Comparison of ENCODE assay signal across 8 mouse cellular contexts in the genomic region with DNA sequence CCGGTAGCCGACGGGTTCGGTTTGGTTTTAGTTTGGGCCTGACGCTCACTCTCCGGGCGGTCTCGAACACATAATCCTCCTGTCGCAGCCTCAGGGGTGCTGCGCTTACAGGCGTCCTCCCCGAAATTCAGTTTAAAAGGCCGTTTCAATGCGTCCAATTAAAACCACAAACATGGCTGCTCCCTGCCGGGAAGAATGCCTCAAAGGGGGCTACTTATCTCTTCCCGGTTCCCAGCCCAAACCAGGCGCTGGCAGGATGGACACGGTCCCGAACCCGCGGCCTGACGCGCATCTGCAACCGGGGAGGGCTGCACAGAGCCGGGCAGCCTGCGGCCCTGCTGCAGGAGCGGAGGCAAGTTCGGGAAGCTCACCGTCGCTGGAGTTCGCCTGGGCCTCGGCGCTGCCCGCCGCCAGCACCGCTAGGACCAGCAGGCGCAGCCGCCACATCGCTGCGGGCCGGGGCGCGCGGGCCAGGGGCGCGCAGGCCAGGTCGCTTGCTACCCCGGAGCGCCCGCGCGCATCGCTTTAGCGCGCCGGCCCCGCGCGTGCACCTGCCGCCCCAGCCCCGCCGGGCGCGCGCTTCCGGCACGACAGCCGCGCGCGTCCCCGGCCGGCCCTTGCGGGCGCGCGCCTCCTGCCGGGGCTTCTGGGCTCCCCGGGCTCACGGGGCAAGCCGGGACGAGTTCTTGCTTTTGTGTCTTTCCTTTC. TPM values are rescaled to one million over a fixed set of nuclear protein-coding genes. Genes with fewer than 3 reads are reported as not detected.
DNase-seq lines count a peak whose midpoint lies in the region; ATAC-seq and TF ChIP-seq lines count a peak whose summit lies in the region.

No protein-coding gene starts in this region.

- intact Hi-C loops in heart, postnatal 25 days (cut with DNase I) = no loop called here

- no peaks in the 10 kb centered on the region for H3K9me3 ChIP-seq in forebrain, embryonic 15.5 days
- no peaks in the 10 kb centered on the region for H3K9me3 ChIP-seq in neural tube, embryonic 15.5 days (replicated peaks)

- peak overlapping the region; percentile 86 for H3K27ac ChIP-seq in forebrain, embryonic 15.5 days (replicated peaks)
- peak overlapping the region; percentile 89 for H3K27ac ChIP-seq in neural tube, embryonic 15.5 days (replicated peaks)
- H3K27ac ChIP-seq in testis, adult 2 months (ENCODE audit: control insufficient read depth, insufficient read depth, low read depth, low read length) = peak overlapping the region; percentile 41

- peak overlapping the region; percentile 65 for H3K4me2 ChIP-seq in forebrain, embryonic 15.5 days (replicated peaks)
- H3K4me2 ChIP-seq in neural tube, embryonic 15.5 days = peak overlapping the region; percentile 77

- H3K36me3 ChIP-seq in forebrain, embryonic 15.5 days = no peaks in the 10 kb centered on the region
- H3K36me3 ChIP-seq in neural tube, embryonic 15.5 days = no peaks in the 10 kb centered on the region
- H3K36me3 ChIP-seq in testis, adult 2 months (ENCODE audit: control insufficient read depth, insufficient read depth, low read length) = no peaks in the 10 kb centered on the region

- H3K9ac ChIP-seq in forebrain, embryonic 15.5 days (replicated peaks) = peak overlapping the region; percentile 79
- H3K9ac ChIP-seq in neural tube, embryonic 15.5 days (replicated peaks) = peak overlapping the region; percentile 74

- peaks cover 14% of the 10 kb centered on the region for H3K4me1 ChIP-seq in forebrain, embryonic 15.5 days
- H3K4me1 ChIP-seq in lung, adult 2 months (ENCODE audit: control insufficient read depth, insufficient read depth, low read length) = peaks cover 6% of the 10 kb centered on the region; the same call in 1 of the 2 replicates
- peaks cover 14% of the 10 kb centered on the region for H3K4me1 ChIP-seq in neural tube, embryonic 15.5 days
- H3K4me1 ChIP-seq in testis, adult 2 months (ENCODE audit: control insufficient read depth, insufficient read depth, low read length) = no peaks in the 10 kb centered on the region; the same call in 1 of the 2 replicates

- TF ChIP-seq POLR2A in lung, adult 2 months (IDR thresholded peaks at IDR 0.05; ENCODE audit: borderline replicate concordance, extremely low read depth, low read depth, low read length) = no peak
- TF ChIP-seq POLR2A in testis, adult 2 months (IDR thresholded peaks at IDR 0.05; ENCODE audit: control insufficient read depth, low read depth, low read length) = peak; percentile 51; the same call in 1 of the 2 replicates

- peak; percentile 93 for ATAC-seq in forebrain, embryonic 15.5 days (replicated peaks)
- peak; percentile 94 for ATAC-seq in neural tube, embryonic 15.5 days (ENCODE audit: low FRiP score)

- no peak for TF ChIP-seq CTCF in lung, adult 2 months (IDR thresholded peaks at IDR 0.05; ENCODE audit: insufficient read depth, low read length)
- TF ChIP-seq CTCF in testis, adult 2 months (IDR thresholded peaks at IDR 0.05; ENCODE audit: control insufficient read depth, insufficient read depth, insufficient replicate concordance, low read depth, low read length) = no peak

- H3K4me3 ChIP-seq in forebrain, embryonic 15.5 days = peak overlapping the region; percentile 83
- H3K4me3 ChIP-seq in lung, adult 2 months (replicated peaks; ENCODE audit: extremely low read depth, low read depth, low read length) = peak overlapping the region; percentile 81
- H3K4me3 ChIP-seq in neural tube, embryonic 15.5 days (replicated peaks) = peak overlapping the region; percentile 82
- H3K4me3 ChIP-seq in testis, adult 2 months (ENCODE audit: control insufficient read depth, low read depth, low read length) = peak overlapping the region; percentile 92

- H3K27me3 ChIP-seq in forebrain, embryonic 15.5 days = no peaks in the 10 kb centered on the region
- H3K27me3 ChIP-seq in neural tube, embryonic 15.5 days (replicated peaks) = no peaks in the 10 kb centered on the region
- H3K27me3 ChIP-seq in testis, adult 2 months (ENCODE audit: control insufficient read depth, insufficient read depth, low read length) = no peaks in the 10 kb centered on the region

- DNase-seq in ES-CJ7 (ENCODE audit: low read depth, low spot score) = peak; percentile 71
- DNase-seq in cerebellum, adult 18-20 months = peak; percentile 74 to 92
- peak; percentile 66 for DNase-seq in heart, postnatal 25 days (ENCODE audit: low spot score)
- DNase-seq in layer of hippocampus, adult 18-20 months (ENCODE audit: low spot score in 2 of 2) = peak; percentile 47 to 76
- peak; percentile 70 for DNase-seq in lung, adult 2 months

- WGBS in forebrain, embryonic 15.5 days = under 1% methylated on average over 70 of the region's 82 CpGs
- under 1% methylated on average over 82 of the region's 82 CpGs for WGBS in lung, adult 2 months
- under 1% methylated on average over 74 of the region's 82 CpGs for WGBS in neural tube, embryonic 15.5 days

RNA-seq across cellular contexts. Expression of gene Med21, which starts 8.2 kb away (rescaled TPM):
- polyA plus RNA-seq in forebrain, embryonic 15.5 days (2015; fragmentation: Nextera tagmentation; extraction: Ambion mirVana) = 107 and 114 TPM in 2 replicates
- 10 to 100 TPM; 46.8 to 52.4 TPM for total RNA-seq in heart, postnatal 25 days (2021)
- total RNA-seq in layer of hippocampus, adult 18-20 months (2021) = 10 to 100 TPM; 44.5 to 48.1 TPM
- polyA plus RNA-seq in lung, adult 2 months (2012; rRNA removed) = 18.0 and 25.1 TPM in 2 replicates
- polyA plus RNA-seq in neural tube, embryonic 15.5 days (2015; fragmentation: Nextera tagmentation; extraction: Ambion mirVana) = 124 and 135 TPM in 2 replicates
- polyA plus RNA-seq in testis, adult 2 months (2012; rRNA removed) = 50.0 and 58.3 TPM in 2 replicates

RNA-seq across cellular contexts. Expression of gene Tm7sf3, which starts 8.5 kb away (rescaled TPM):
- polyA plus RNA-seq in forebrain, embryonic 15.5 days (2015; fragmentation: Nextera tagmentation; extraction: Ambion mirVana) = 31.9 and 32.7 TPM in 2 replicates
- 10 to 100 TPM; 14.8 to 16.2 TPM for total RNA-seq in heart, postnatal 25 days (2021)
- 10 to 100 TPM; 43.7 to 44.0 TPM for total RNA-seq in layer of hippocampus, adult 18-20 months (2021)
- 15.8 and 20.2 TPM in 2 replicates for polyA plus RNA-seq in lung, adult 2 months (2012; rRNA removed)
- polyA plus RNA-seq in neural tube, embryonic 15.5 days (2015; fragmentation: Nextera tagmentation; extraction: Ambion mirVana) = 29.3 and 31.3 TPM in 2 replicates
- polyA plus RNA-seq in testis, adult 2 months (2012; rRNA removed) = 4.8 and 6.5 TPM in 2 replicates

RNA-seq across cellular contexts. Expression of gene Ints13, which starts 56.5 kb away (rescaled TPM):
- 67.1 and 68.0 TPM in 2 replicates for polyA plus RNA-seq in forebrain, embryonic 15.5 days (2015; fragmentation: Nextera tagmentation; extraction: Ambion mirVana)
- total RNA-seq in heart, postnatal 25 days (2021) = 10 to 100 TPM; 20.7 to 21.3 TPM
- total RNA-seq in layer of hippocampus, adult 18-20 months (2021) = 10 to 100 TPM; 38.0 to 43.8 TPM
- 10.0 and 13.1 TPM in 2 replicates for polyA plus RNA-seq in lung, adult 2 months (2012; rRNA removed)
- 40.5 and 51.7 TPM in 2 replicates for polyA plus RNA-seq in neural tube, embryonic 15.5 days (2015; fragmentation: Nextera tagmentation; extraction: Ambion mirVana)
- 34.5 and 41.8 TPM in 2 replicates for polyA plus RNA-seq in testis, adult 2 months (2012; rRNA removed)

RNA-seq across cellular contexts. Expression of gene Fgfr1op2, which starts 57.2 kb away (rescaled TPM):
- 53.8 and 55.8 TPM in 2 replicates for polyA plus RNA-seq in forebrain, embryonic 15.5 days (2015; fragmentation: Nextera tagmentation; extraction: Ambion mirVana)
- 10 to 100 TPM; 65.2 to 67.2 TPM for total RNA-seq in heart, postnatal 25 days (2021)
- 100 to 1,000 TPM; 109 to 112 TPM for total RNA-seq in layer of hippocampus, adult 18-20 months (2021)
- 54.3 and 87.8 TPM in 2 replicates for polyA plus RNA-seq in lung, adult 2 months (2012; rRNA removed)
- polyA plus RNA-seq in neural tube, embryonic 15.5 days (2015; fragmentation: Nextera tagmentation; extraction: Ambion mirVana) = 39.8 and 57.3 TPM in 2 replicates
- 154 and 181 TPM in 2 replicates for polyA plus RNA-seq in testis, adult 2 months (2012; rRNA removed)

Comparison
In these comparisons a context has a peak if more than half of its experiments do, and no peak if none do; other contexts are left out.
1. Peak in every context shown above with its lines: DNase-seq, ATAC-seq, H3K4me3 ChIP-seq and H3K27ac ChIP-seq.